Mouse (Mus musculus) frontal cortex, postnatal 25 days (tissue): Measurements from ENCODE around the gene Borcs8.

ENCODE experiments used
- DNase-seq, 2 experiments: peaks; one replicate each; pipeline ENCODE4 v3.0.0; 2022; ENCODE audit warnings: low spot score in 2 of 2

Borcs8 gene

GRCm38 (mm10) chr8:70134086-70134485 is 5.2 kb upstream of the Borcs8 start:
- no peak for DNase-seq

DNA sequence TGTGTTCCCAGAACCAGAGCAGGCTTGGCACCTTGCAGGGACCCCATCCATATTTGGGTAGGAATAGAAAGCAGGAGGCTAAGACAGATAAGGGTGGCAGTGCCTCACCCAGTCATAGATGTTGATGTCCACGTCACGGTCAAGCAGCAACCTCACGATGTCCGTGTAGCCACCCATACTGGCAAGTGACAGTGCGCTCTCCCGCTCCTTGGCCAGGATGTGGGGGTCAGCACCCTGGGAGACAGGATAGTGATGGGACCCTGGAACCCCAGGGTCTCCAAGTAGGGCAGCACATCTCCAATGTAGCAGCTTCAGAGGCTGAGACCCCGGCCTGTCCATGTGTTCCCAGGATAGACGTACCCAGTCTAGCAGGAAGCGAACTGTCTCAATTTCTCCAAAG is 4.4 kb upstream of the Borcs8 start:
- DNase-seq, result no peak

DNA sequence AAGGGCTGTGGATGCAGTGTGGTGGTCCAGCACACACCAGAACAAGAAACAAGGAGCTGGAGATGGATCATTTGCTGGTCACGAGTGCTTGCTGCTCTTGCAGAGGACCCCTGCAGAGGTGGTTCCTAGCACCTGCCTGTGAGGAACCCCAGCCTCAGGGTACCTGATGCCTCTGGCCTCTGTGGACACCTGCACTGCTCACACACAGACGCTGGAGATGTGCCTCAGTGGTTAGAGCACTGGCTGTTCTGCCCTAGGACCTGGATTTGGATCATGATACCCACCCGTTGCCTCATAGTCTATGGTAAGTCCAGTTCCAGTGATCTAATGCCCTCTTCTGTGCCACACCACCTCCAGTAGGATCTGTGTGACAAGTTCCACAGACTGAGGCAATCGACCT is 2.7 kb upstream of the Borcs8 start:
- no peak for DNase-seq

DNA sequence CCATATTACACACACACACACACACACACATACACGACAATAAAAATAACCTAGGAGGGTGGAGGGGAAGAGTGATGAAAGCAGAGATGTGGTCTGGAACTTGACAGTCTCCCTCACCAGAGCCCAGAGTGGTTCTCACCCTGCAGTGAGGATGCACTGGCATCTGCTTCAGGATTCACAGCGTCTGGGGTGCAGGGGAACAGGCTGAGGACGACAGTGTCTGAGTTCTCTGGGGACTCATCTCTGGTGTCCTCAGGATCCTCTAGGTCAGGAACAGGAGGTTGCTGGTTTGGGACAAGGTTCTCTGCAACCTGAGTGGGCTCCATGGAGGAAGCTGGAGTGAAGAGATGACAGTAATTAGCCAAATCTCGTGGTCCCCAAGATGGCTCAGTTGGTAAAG is 1.4 kb upstream of the Borcs8 start:
- DNase-seq, result no peak

- no peak for DNase-seq
These were observed 682 bp downstream of the Borcs8 start for GRCm38 (mm10) chr8:70139981-70140380.

GRCm38 (mm10) chr8:70147678-70148607 is 8.6 kb downstream of the Borcs8 start:
- DNase-seq, result no peak

DNA sequence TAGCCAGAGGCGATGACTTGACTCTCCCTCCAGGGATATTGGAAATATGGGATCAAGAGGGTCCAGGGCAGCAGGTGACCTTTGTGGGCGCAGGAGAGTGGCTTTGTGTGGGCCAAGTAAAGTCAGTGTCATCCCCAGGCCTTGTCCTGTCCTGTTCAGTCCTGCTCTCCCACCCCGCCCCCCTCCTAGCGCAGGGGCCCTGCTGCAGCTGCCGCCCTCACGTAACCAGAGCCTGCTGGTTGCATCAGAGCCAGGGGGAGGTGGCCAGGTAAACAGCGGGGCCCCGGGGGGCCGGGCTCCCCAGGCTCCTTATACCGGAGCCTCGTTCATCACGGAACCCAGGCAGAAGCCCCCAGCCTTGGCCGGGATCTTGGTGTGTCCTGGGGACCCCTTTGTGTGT is 10.9 kb downstream of the Borcs8 start:
- DNase-seq, result no peak

GRCm38 (mm10) chr8:70152537-70153257 is 13.4 kb downstream of the Borcs8 start:
- DNase-seq, result peak in 1 of 2 experiments; percentile 22

DNA sequence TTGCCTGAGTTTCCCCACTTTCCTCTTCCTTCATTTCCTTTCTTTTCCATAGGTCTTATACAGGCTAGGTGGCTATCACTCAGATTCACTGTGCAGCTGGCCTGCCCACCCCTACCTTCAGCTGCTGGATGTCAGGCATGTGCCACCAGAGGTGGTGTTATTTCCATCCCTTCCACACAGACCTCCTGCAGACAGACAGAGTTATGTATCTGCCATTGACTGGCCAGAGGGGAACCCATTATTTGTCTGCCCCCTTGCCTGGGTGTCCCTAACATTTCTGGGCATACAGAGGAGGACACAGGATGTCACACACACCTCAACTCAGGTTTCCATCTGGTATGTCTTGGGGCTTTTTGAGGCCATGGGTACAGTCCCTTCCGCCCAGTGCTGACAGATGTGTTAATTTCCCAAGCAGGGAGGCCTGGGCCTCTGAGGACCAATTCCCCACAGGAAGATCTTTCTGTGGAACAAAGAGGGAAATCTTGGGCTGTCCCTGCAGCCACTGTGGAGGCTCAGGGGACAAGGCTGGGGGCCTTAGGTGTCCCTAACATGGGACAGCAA is 18.0 kb downstream of the Borcs8 start:
- no peak for DNase-seq

DNA sequence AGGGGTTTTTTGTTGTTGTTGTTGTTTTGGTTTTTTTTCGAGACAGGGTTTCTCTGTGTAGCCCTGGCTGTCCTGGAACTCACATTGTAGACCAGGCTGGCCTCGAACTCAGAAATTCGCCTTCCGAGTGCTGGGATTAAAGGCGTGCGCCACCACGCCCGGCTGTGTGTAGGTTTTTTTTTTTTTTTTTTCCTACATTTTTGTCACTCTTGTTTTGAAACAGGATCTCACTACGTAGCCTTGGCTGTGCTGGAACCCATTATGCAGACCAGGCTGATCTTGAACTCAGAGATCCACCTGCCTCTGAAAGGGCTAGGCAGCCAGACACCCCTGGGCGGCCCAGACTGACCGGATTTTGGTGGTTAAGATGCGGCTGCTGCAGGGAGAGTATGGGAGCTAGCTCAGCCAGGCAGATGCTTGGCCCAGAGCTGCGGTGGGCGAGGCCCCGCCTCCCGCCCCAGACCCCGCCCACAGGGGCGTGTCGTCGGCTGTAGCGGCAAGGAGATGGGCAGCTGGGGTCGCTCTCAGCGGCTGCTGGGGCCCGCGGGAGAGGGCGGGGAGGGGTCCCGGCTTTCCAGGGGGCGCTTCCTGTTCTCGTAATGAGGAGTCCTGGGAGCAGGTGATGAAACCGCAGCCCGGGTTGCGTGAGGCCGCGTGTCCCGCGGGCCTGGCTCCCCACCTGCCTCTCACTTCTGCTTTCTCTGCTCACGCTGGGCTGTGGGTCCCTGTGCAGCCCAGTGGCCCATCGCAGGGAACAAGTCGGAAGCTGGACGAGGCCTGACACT is 19.0 kb downstream of the Borcs8 start:
- peak; percentile 28 to 57 for DNase-seq

DNA sequence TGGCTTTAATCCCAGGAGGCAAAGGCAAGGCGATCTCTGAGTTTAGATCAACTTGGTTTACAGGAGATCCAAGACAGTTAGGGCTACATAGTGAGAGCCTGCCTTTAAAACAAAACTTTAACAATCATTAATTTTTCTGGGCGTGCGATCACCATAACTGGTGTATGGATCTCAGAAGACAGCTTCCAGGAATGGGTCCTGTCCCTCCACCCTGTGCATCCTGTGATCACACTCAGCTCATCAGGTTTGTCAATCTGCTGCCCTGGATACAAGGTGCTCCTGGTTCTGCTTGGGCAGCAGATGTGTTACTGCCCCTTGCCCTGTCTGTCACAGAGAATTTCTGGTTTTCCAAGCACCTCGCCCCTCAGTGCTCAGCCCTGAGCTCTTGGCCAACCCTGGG is 19.9 kb downstream of the Borcs8 start:
- DNase-seq, result no peak

DNA sequence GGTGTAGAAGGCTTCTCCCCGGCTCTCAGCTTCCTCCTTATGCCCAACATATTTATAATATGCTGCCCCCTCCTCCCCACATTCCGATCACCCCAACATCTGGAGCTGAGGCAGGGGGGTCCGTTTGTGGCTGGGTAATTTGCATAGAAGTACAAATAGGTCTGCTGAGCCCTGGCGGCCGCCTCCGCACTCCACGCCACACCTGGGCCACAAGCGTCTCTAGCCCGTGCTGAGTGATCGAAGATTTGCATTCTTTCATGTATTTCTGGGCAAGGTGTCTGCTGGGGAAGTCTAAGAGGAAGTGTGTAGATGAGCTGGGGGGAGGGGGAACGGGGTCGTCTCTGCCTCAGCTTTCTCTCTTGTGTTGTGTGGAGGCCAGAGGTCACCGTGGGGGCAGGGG is 20.7 kb downstream of the Borcs8 start:
- DNase-seq, result no peak

DNA sequence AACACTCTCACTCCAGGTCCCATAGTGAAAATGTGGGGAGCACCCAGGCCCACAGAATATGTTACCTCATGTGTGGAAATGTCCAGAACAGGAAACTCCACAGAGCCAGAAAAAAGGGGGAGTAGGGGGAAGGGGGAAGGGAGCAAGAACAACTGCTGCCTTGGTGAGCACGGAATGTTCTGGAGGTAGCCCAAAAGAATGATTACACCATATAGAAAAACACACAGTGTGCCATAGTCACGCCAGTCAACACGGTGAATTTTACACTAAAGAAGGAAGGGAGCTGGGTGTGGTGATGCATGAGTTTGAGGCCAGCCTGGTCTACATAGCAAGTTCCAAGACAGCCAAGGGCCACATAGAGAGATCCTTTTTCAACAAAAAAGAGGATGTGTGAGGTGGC is 24.0 kb downstream of the Borcs8 start:
- no peak for DNase-seq

DNA sequence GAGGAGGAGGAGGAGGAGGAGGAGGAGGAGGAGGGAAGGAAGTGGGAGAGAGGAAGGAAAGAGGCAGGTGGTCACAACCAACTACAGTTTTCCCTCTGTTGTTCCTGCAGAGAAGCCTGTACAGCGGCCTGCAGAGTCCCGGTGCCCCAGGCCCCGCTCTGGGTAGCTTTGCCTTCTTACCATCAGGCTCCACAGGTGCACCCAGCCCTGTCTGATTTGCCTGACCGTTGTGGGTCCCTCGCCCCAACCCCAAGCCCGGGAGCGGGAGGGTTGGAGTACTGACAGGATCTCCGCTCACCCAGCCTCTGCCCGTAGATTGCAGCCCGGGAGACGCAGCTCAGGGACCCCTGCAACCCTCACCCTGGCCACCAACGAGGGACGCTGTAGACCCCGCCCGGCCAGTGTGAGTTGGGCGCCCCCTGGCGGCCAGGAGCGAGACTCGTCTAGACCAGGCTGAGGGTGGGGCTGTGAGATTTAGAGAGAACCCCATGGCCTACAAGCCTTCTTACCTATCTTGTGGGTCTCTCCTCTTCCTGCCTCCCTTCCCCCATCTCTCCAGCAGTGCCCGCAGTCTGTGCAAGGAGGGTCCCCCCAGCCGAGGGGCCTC is 27.3 kb downstream of the Borcs8 start:
- DNase-seq, result peak in 1 of 2 experiments; percentile 41

- DNase-seq, result no peak
These were observed 30.8 kb downstream of the Borcs8 start for GRCm38 (mm10) chr8:70170116-70170515.

DNA sequence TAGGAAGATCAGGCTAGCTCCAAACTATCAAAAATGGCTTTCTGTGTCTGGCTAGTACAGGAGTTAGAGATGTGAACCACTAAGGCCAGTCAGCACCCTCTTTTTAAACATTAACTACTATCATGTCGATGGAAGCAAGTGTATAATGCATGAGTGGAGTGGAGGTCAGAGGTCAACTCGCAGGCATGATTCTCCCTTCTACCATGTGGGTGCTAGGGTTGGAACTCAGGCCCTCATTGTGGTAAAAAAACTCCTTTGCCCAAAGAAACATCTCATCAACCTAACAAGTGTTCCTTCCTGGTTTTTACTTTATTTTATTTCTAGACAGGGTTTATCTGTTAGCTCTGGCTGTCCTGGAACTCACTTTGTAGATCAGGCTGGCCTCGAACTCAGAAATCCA is 31.4 kb downstream of the Borcs8 start:
- DNase-seq, result no peak

DNA sequence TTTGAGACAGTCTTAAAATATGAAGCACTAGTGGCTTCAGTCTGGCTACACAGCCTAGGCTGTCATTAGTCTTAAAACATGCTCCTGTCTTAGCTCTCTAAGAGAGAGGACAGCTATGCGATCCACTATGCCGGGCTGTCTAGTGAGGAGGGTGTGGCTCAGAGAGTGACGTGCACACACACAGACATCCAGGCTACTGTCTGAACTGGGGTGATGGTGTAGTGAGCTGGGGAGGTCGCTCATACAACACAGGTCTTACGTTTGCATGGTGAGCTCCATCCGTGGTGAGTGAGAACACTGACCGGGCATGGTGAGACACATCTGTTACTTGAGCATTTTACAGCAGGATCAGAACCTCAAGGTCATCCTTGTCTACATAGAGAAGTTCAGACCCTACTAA is 31.9 kb downstream of the Borcs8 start:
- DNase-seq, result no peak

DNA sequence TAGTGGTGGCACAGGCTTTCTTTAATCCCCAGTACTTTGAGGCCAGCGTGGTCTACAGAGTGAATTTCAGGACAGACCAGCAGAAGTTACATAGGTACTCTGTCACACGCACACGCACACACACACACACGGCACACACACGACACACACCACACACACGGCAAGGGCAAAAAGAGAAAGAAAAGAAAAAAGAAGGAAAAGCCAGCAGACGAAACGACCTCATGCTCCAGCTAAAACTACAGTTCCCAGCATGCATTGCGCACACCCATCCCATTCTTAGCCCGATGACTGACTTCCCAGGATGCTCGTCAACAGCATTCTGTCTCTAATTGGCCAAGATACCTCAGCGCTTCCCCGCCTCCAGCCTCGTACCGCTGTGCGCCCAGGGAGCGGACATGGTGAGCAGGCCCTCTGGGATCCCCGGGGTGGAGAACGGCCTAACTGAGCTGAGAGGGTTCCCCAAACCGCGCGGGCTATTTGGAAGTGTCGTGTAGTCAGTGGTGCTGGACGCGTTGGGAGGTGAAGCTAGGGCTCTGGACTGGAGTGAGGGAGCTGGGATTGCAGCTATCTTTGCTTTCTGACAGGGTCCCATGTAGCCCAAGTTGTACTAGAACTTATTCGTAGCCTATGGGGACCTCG is 32.9 kb downstream of the Borcs8 start, which contains the start of gene Tmem161a:
Gene Tmem161a (plus strand): TSS at position 314 of the 639 bp plus-strand sequence.
- DNase-seq, result peak; percentile 78 to 90

DNA sequence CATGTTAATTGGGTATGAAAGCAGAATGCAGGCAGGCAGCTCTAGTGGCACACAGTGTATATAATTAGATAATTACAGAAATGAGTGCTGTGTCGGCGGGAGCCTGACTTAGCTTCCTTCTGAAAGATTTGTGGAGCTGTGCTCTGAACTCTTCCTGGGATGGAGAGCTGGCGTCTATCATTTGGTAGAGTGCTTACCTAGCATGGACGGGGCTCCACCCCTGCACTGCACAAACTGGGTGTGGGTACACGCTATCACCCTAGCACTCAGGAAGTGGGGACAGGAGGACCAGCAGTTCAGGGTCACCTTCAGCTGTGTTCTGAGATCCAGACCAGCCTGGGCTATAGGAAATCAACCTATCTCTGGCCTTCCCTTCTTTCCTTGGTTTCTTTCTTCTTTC is 34.0 kb downstream of the Borcs8 start:
- DNase-seq, result no peak

GRCm38 (mm10) chr8:70174079-70174478 is 34.8 kb downstream of the Borcs8 start:
- DNase-seq, result no peak

DNA sequence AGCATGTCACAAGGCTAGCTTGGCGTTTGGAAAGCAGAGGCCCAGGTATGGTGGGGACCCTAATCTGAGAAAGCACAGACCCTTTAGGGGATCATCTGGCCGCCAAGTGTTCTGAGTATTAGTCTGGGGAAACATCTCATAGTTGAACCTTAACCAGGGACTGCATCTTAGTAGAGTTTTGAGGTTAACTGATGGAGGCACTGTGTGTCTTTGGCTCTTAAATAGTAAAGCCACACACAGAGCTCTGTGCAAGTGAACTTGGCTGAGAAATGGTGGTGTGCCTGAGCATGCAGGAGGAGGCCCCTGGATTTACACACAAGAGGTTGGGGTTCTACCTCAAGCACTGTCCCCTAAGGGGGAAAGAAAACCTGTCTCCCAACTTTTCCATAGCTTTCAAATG is 38.9 kb downstream of the Borcs8 start:
- no peak for DNase-seq
